Mouse (Mus musculus): Measurements from ENCODE around the gene Cep41. TPM values are rescaled to one million over a fixed set of nuclear protein-coding genes. Genes with fewer than 3 reads are reported as not detected.

Cep41 gene
- polyA plus RNA-seq, 1 experiment from 2014 or later = 19.7 TPM

DNA sequence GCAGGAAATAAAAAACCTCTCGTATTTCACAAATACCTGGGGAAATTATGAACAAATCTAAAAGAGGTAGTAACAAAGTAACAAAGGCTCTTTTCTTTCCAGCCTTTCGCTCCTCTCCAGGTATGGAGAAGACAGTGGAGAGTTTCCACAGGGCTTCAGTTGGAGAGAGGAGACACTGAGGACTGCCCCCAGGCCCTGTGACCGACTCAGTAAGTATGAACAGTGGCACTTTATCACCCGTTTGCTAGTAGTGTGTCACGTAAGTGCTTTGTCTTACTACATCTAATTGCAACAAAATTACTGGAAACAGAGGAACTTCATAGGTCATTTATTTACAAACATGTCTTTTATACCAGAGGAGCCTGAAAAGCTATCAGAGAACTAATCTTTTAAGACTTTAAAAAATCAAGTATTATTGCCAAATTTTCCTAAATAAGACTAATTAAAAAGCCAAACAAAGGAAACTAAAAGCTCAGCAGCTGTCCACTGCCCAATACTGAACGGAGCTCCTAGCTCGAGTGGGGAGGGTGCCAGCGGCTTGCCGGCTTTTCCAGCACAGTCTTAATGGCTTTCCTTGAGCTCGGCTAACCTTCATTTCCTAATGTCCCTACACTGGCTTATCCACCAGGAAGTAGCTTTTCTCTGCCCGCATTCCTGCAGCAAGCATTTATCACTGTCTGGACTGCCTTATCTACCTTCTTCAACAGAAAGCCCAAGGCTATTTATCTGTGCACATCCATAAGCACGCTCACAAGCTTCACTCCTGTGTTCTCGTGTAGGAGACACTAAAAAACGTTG, 19.6 kb downstream of the Cep41 start:
- whole genome bisulfite sequencing = 46% methylated on average over 14 of the region's 14 CpGs

DNA sequence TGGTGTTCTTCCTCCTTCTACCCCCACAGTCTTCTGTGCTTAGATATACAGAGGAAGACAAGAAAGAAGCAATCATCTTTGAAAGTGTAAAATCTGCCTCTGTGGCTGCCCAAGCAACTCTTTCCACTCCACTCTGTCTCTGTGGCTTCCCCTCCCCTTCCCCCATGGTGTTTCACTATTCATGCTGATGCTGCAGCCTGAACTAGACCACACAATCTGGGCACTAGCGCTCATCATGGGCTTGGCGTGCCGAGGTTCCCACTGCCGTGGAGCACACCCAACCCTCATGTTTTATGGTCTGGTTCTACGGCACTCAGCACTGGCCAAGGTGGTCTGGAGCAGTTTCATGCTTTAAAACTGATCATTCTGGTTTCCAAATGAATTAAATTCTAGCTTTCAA, 21.9 kb downstream of the Cep41 start:
- Histone ChIP-seq H3K27ac (ENCODE audit: low read depth, low read length) (no peak overlapping the region), H3K4me3 (ENCODE audit: low read depth, low read length) (no peak overlapping the region), H3K4me1 (replicated peaks; ENCODE audit: control insufficient read depth, insufficient read depth, low read length) (peaks cover 14% of the 10 kb centered on the region), H3K36me3 (ENCODE audit: control insufficient read depth, insufficient read depth, low read length) (no peaks in the 10 kb centered on the region), H3K9ac (ENCODE audit: low read depth, low read length) (no peak overlapping the region), H3K27me3 (ENCODE audit: control insufficient read depth, insufficient read depth, low read length) (no peaks in the 10 kb centered on the region), H3K9me3 (ENCODE audit: control insufficient read depth, low read length) (no peaks in the 10 kb centered on the region), H3K4me2 (replicated peaks; ENCODE audit: low read depth, low read length) (no peak overlapping the region)
- DNase-seq (ENCODE audit: low spot score) (no peak), ATAC-seq (ENCODE audit: low FRiP score) (no peak)
- 89% methylated on average over 5 of the region's 5 CpGs for WGBS

More for the DNA sequence above, 19.6 kb downstream of the Cep41 start:
- Histone ChIP-seq H3K9ac (ENCODE audit: low read depth, low read length) (peak overlapping the region; percentile 25; the same call in 1 of the 2 replicates), H3K27me3 (ENCODE audit: control insufficient read depth, insufficient read depth, low read length) (no peaks in the 10 kb centered on the region), H3K9me3 (ENCODE audit: control insufficient read depth, low read length) (no peaks in the 10 kb centered on the region), H3K4me1 (replicated peaks; ENCODE audit: control insufficient read depth, insufficient read depth, low read length) (peaks cover 17% of the 10 kb centered on the region), H3K36me3 (ENCODE audit: control insufficient read depth, insufficient read depth, low read length) (no peaks in the 10 kb centered on the region), H3K4me3 (ENCODE audit: low read depth, low read length) (no peak overlapping the region), H3K4me2 (replicated peaks; ENCODE audit: low read depth, low read length) (no peak overlapping the region; the same call in 1 of the 2 replicates), H3K27ac (ENCODE audit: low read depth, low read length) (peak overlapping the region; percentile 25)
- peak; percentile 43 for DNase-seq (ENCODE audit: low spot score)
- ATAC-seq (ENCODE audit: low FRiP score) = no peak; the same call in 1 of the 2 replicates

DNA sequence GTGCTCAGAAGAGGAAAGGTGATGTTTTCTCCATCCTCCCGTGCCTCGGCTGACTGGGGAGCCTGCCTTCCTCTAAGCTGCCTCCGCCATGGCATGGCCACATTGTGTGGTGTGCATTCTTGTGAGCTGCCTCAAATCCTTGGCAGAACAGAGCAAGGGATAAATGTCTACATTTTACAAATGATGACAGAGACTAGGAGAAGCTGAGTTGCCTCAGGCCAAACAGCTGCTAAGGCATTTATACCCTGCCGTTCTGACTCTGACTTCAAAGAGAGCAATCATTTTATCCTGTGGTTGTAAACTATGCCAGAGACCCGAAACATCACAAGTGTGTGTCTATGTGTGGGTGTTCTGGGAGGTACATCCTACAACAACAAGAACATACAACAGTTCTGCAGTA, 26.0 kb downstream of the Cep41 start:
- no peak overlapping the region for H3K9ac ChIP-seq (ENCODE audit: low read depth, low read length)
- DNase-seq (ENCODE audit: low spot score) (no peak), ATAC-seq (ENCODE audit: low FRiP score) (no peak)
- no peaks in the 10 kb centered on the region for H3K36me3 ChIP-seq (ENCODE audit: control insufficient read depth, insufficient read depth, low read length)
- WGBS = 60% methylated on average over 5 of the region's 5 CpGs
- no peaks in the 10 kb centered on the region for H3K9me3 ChIP-seq (ENCODE audit: control insufficient read depth, low read length)
- H3K27me3 ChIP-seq (ENCODE audit: control insufficient read depth, insufficient read depth, low read length) = no peaks in the 10 kb centered on the region
- no peaks in the 10 kb centered on the region; the same call in 1 of the 2 replicates for H3K4me1 ChIP-seq (replicated peaks; ENCODE audit: control insufficient read depth, insufficient read depth, low read length)
- H3K4me3 ChIP-seq (ENCODE audit: low read depth, low read length) = no peak overlapping the region
- H3K27ac ChIP-seq (ENCODE audit: low read depth, low read length) = no peak overlapping the region
- H3K4me2 ChIP-seq (replicated peaks; ENCODE audit: low read depth, low read length) = no peak overlapping the region

GRCm38 (mm10) chr6:30666043-30666442, 27.5 kb downstream of the Cep41 start:
- Histone ChIP-seq H3K27ac (ENCODE audit: low read depth, low read length) (no peak overlapping the region), H3K9ac (ENCODE audit: low read depth, low read length) (no peak overlapping the region), H3K4me1 (replicated peaks; ENCODE audit: control insufficient read depth, insufficient read depth, low read length) (no peaks in the 10 kb centered on the region; the same call in 1 of the 2 replicates)

GRCm38 (mm10) chr6:30665296-30665695, 28.3 kb downstream of the Cep41 start:
- DNase-seq (ENCODE audit: low spot score) (no peak), ATAC-seq (ENCODE audit: low FRiP score) (no peak)
- Histone ChIP-seq H3K9ac (ENCODE audit: low read depth, low read length) (no peak overlapping the region), H3K27ac (ENCODE audit: low read depth, low read length) (0 out of 2 replicates have a peak overlapping the region, but pooled peaks have one; percentile 18), H3K27me3 (ENCODE audit: control insufficient read depth, insufficient read depth, low read length) (no peaks in the 10 kb centered on the region), H3K36me3 (ENCODE audit: control insufficient read depth, insufficient read depth, low read length) (no peaks in the 10 kb centered on the region), H3K4me3 (ENCODE audit: low read depth, low read length) (no peak overlapping the region), H3K9me3 (ENCODE audit: control insufficient read depth, low read length) (no peaks in the 10 kb centered on the region), H3K4me1 (replicated peaks; ENCODE audit: control insufficient read depth, insufficient read depth, low read length) (no peaks in the 10 kb centered on the region; the same call in 1 of the 2 replicates), H3K4me2 (replicated peaks; ENCODE audit: low read depth, low read length) (no peak overlapping the region)
- WGBS = 51% methylated on average over 4 of the region's 4 CpGs

More at GRCm38 (mm10) chr6:30666043-30666442, 27.5 kb downstream of the Cep41 start:
- Histone ChIP-seq H3K36me3 (ENCODE audit: control insufficient read depth, insufficient read depth, low read length) (no peaks in the 10 kb centered on the region), H3K27me3 (ENCODE audit: control insufficient read depth, insufficient read depth, low read length) (no peaks in the 10 kb centered on the region), H3K4me3 (ENCODE audit: low read depth, low read length) (no peak overlapping the region), H3K4me2 (replicated peaks; ENCODE audit: low read depth, low read length) (no peak overlapping the region), H3K9me3 (ENCODE audit: control insufficient read depth, low read length) (no peaks in the 10 kb centered on the region)
- 32% methylated on average over 6 of the region's 6 CpGs for WGBS
- ATAC-seq (ENCODE audit: low FRiP score) = no peak
- no peak for DNase-seq (ENCODE audit: low spot score)

DNA sequence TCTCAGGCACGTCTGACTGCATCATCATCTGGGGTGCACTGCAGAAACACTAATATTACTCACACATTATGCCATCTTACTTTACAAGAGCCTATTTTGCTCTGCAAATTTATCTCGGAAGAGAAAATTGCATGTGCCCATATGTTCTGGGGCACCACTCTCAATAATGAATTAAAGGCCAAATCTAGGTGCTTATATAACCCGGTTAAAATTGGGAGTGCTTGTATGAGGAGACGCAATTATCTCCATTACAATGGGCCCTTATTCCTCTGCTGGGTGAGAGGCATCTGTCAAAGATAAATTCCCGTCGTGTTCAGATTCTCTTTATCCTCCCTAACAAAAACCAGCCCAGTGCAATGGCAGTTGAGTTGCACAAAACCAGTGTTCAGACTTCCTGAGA, 28.8 kb downstream of the Cep41 start:
- no peak overlapping the region for H3K9ac ChIP-seq (ENCODE audit: low read depth, low read length)
- 43% methylated on average over 6 of the region's 6 CpGs for WGBS
- H3K4me1 ChIP-seq (replicated peaks; ENCODE audit: control insufficient read depth, insufficient read depth, low read length) = no peaks in the 10 kb centered on the region; the same call in 1 of the 2 replicates
- ATAC-seq (ENCODE audit: low FRiP score) (no peak), DNase-seq (ENCODE audit: low spot score) (no peak)
- no peak overlapping the region for H3K4me2 ChIP-seq (replicated peaks; ENCODE audit: low read depth, low read length)
- no peaks in the 10 kb centered on the region for H3K27me3 ChIP-seq (ENCODE audit: control insufficient read depth, insufficient read depth, low read length)
- H3K9me3 ChIP-seq (ENCODE audit: control insufficient read depth, low read length) = no peaks in the 10 kb centered on the region
- 0 out of 2 replicates have a peak overlapping the region, but pooled peaks have one; percentile 18 for H3K27ac ChIP-seq (ENCODE audit: low read depth, low read length)
- H3K4me3 ChIP-seq (ENCODE audit: low read depth, low read length) = no peak overlapping the region
- H3K36me3 ChIP-seq (ENCODE audit: control insufficient read depth, insufficient read depth, low read length) = no peaks in the 10 kb centered on the region

DNA sequence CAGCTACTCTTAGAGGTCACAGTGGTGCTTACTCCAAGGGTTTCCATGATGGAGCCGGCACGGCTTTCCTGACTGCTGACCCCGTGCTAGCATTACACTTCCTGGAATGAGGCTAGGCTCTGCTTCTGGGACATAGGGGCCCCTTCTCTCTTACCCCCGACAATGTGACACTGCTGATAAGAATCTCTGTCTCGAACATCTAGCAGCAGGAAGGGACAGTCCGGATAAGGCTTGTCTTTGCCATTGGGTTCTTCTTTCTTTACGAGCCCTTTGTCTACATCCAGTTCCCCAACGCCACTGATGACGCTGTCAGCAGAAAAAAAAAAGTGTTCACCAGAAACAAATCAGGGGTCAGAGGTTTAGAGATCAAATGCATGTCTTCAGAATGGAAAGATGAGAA, 34.9 kb downstream of the Cep41 start:
- no peak overlapping the region for H3K27ac ChIP-seq (ENCODE audit: low read depth, low read length)
- ATAC-seq (ENCODE audit: low FRiP score) = no peak

DNA sequence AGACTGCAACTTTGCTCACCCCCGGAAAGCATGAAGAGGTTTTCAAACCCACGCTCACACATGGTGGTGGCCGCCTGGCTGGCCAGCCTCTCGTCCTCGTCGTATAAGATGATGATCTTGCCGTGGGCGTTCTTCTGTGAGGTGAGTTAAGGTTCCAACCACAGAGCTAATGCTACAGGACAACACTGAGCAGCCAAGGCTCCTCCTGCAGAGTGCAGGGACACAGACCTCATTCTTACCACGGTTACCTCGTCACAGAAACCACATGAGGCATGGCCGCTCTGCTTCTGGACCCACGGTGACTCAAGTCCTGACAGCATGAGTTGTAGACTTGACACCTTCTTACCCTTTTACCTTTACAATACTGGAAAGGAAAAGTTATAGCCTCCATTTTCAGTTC, 36.3 kb downstream of the Cep41 start:
- H3K9ac ChIP-seq (ENCODE audit: low read depth, low read length) = no peak overlapping the region
- WGBS = 93% methylated on average over 12 of the region's 12 CpGs
- no peak overlapping the region for H3K4me3 ChIP-seq (ENCODE audit: low read depth, low read length)
- 0 out of 2 replicates have a peak, but pooled peaks cover 2% of the 10 kb centered on the region for H3K4me1 ChIP-seq (replicated peaks; ENCODE audit: control insufficient read depth, insufficient read depth, low read length)
- no peak overlapping the region for H3K27ac ChIP-seq (ENCODE audit: low read depth, low read length)
- no peak for DNase-seq (ENCODE audit: low spot score)
- H3K36me3 ChIP-seq (ENCODE audit: control insufficient read depth, insufficient read depth, low read length) = no peaks in the 10 kb centered on the region
- H3K4me2 ChIP-seq (replicated peaks; ENCODE audit: low read depth, low read length) = no peak overlapping the region
- no peak for ATAC-seq (ENCODE audit: low FRiP score)
- H3K27me3 ChIP-seq (ENCODE audit: control insufficient read depth, insufficient read depth, low read length) = no peaks in the 10 kb centered on the region
- no peaks in the 10 kb centered on the region for H3K9me3 ChIP-seq (ENCODE audit: control insufficient read depth, low read length)

More for the DNA sequence above, 34.9 kb downstream of the Cep41 start:
- 64% methylated on average over 9 of the region's 9 CpGs for WGBS
- DNase-seq (ENCODE audit: low spot score) = no peak
- no peaks in the 10 kb centered on the region for H3K27me3 ChIP-seq (ENCODE audit: control insufficient read depth, insufficient read depth, low read length)
- H3K9me3 ChIP-seq (ENCODE audit: control insufficient read depth, low read length) = no peaks in the 10 kb centered on the region
- H3K9ac ChIP-seq (ENCODE audit: low read depth, low read length) = no peak overlapping the region
- H3K4me3 ChIP-seq (ENCODE audit: low read depth, low read length) = no peak overlapping the region
- H3K4me2 ChIP-seq (replicated peaks; ENCODE audit: low read depth, low read length) = no peak overlapping the region
- H3K36me3 ChIP-seq (ENCODE audit: control insufficient read depth, insufficient read depth, low read length) = no peaks in the 10 kb centered on the region
- 0 out of 2 replicates have a peak, but pooled peaks cover 2% of the 10 kb centered on the region for H3K4me1 ChIP-seq (replicated peaks; ENCODE audit: control insufficient read depth, insufficient read depth, low read length)

- ATAC-seq (ENCODE audit: low FRiP score) = no peak
- no peak overlapping the region for H3K4me2 ChIP-seq (replicated peaks; ENCODE audit: low read depth, low read length)
- no peaks in the 10 kb centered on the region for H3K27me3 ChIP-seq (ENCODE audit: control insufficient read depth, insufficient read depth, low read length)
- H3K4me3 ChIP-seq (ENCODE audit: low read depth, low read length) = no peak overlapping the region
- no peak overlapping the region for H3K9ac ChIP-seq (ENCODE audit: low read depth, low read length)
- 0 out of 2 replicates have a peak overlapping the region, but pooled peaks have one; percentile 1 for H3K27ac ChIP-seq (ENCODE audit: low read depth, low read length)
- H3K9me3 ChIP-seq (ENCODE audit: control insufficient read depth, low read length) = no peaks in the 10 kb centered on the region
- H3K36me3 ChIP-seq (ENCODE audit: control insufficient read depth, insufficient read depth, low read length) = no peaks in the 10 kb centered on the region
- H3K4me1 ChIP-seq (replicated peaks; ENCODE audit: control insufficient read depth, insufficient read depth, low read length) = 0 out of 2 replicates have a peak, but pooled peaks cover 2% of the 10 kb centered on the region
- WGBS = 82% methylated on average over 3 of the region's 3 CpGs
- no peak for DNase-seq (ENCODE audit: low spot score)
These were observed 38.6 kb downstream of the Cep41 start for GRCm38 (mm10) chr6:30654932-30655331.
